Mouse (Mus musculus) heart, embryonic 16.5 days (tissue): ENCODE data around the gene Dync1h1. TPM values are rescaled to one million over a fixed set of nuclear protein-coding genes. Genes with fewer than 3 reads are reported as not detected.

ENCODE experiments used
- ATAC-seq: fragments of 200-750 bp; cut with Nextera tagmentation; replicated peaks from 2 replicates; pipeline ENCODE4 v1.8.0; 2017; ENCODE audit warnings: moderate number of reproducible peaks; ENCODE audit not compliant: insufficient read depth, low FRiP score; ENCODE audit errors: extremely low read depth
- H3K27ac ChIP-seq: fragments of 300-500 bp; sonication (generic); 2 replicates; pipeline ENCODE4 v1.5.1; 2014; ENCODE audit warnings: mild to moderate bottlenecking, low read length, control low read depth, moderate library complexity
- H3K27me3 ChIP-seq: fragments of 300-500 bp; sonication (generic); 2 replicates; pipeline ENCODE4 v1.6.1; 2014; ENCODE audit warnings: low read length, mixed read lengths; ENCODE audit not compliant: control insufficient read depth, insufficient read depth
- H3K36me3 ChIP-seq: fragments of 300-500 bp; sonication (generic); 2 replicates; pipeline ENCODE4 v1.6.1; 2014; ENCODE audit not compliant: control insufficient read depth, insufficient read depth
- H3K4me1 ChIP-seq: fragments of 300-500 bp; sonication (generic); 2 replicates; pipeline ENCODE4 v1.6.1; 2014; ENCODE audit warnings: low read length, mixed read lengths; ENCODE audit not compliant: control insufficient read depth, insufficient read depth
- H3K4me2 ChIP-seq: fragments of 300-500 bp; sonication (generic); 2 replicates; pipeline ENCODE4 v1.6.1; 2014; ENCODE audit warnings: low read depth, mild to moderate bottlenecking, control low read depth, low read length
- H3K4me3 ChIP-seq: fragments of 300-500 bp; sonication (generic); 2 replicates; pipeline ENCODE4 v1.5.1; 2014; ENCODE audit warnings: mild to moderate bottlenecking, control low read depth, low read length
- H3K9ac ChIP-seq: fragments of 300-500 bp; sonication (generic); 2 replicates; pipeline ENCODE4 v1.6.1; 2014; ENCODE audit warnings: low read length, control low read depth
- H3K9me3 ChIP-seq: fragments of 300-500 bp; sonication (generic); replicated peaks from 2 replicates; pipeline ENCODE4 v1.6.1; 2016; ENCODE audit warnings: low read length; ENCODE audit not compliant: control insufficient read depth
- WGBS: fragments of 180-500 bp; shearing (Covaris S2); extraction: QIAGEN DNeasy Blood & Tissue Kit; methylation state at CpG from one replicate; pipeline ENCODE4 v1.1.7; 2014; 5-methylcytosine and 5-hydroxymethylcytosine counted together
- polyA plus RNA-seq: library from polyadenylated mRNA; unstranded; fragments of >200 nt; fragmentation: Nextera tagmentation; extraction: Ambion mirVana; gene quantifications from 2 replicates; pipeline ENCODE4 v1.2.1, GENCODE M21; 2015

Gene Dync1h1
- 40.6 and 42.1 TPM in 2 replicates for polyA plus RNA-seq

- Histone ChIP-seq H3K4me2 (peak within 1 kb of the TSS; percentile 91), H3K9me3 (no peaks in the 10 kb centered on the region), H3K4me1 (peaks cover 20% of the 10 kb centered on the region), H3K4me3 (peak within 1 kb of the TSS; percentile 88), H3K9ac (peak within 1 kb of the TSS; percentile 93), H3K36me3 (no peaks in the 10 kb centered on the region), H3K27me3 (no peaks in the 10 kb centered on the region), H3K27ac (peak within 1 kb of the TSS; percentile 97)
- ATAC-seq: peak; percentile 93
- under 1% methylated on average over 96 of the region's 105 CpGs for WGBS
Measured at GRCm38 (mm10) chr12:110601241-110602218, at the start of gene Dync1h1. TSS of gene Dync1h1 (plus strand) at chr12:110601452.

GRCm38 (mm10) chr12:110552113-110552512 lies 49.1 kb upstream of the Dync1h1 start:
- H3K4me1 ChIP-seq: no peaks in the 10 kb centered on the region
- WGBS: 57% methylated on average over 13 of the region's 13 CpGs
- H3K36me3 ChIP-seq: peaks cover 49% of the 10 kb centered on the region
- ATAC-seq: no peak
- H3K4me2 ChIP-seq: no peak overlapping the region
- no peak overlapping the region for H3K4me3 ChIP-seq
- no peak overlapping the region for H3K9ac ChIP-seq
- H3K27ac ChIP-seq: no peak overlapping the region
- no peaks in the 10 kb centered on the region for H3K9me3 ChIP-seq
- H3K27me3 ChIP-seq: no peaks in the 10 kb centered on the region

- 93% methylated on average over 5 of the region's 5 CpGs for WGBS
- H3K4me1 ChIP-seq: no peaks in the 10 kb centered on the region
- no peak overlapping the region for H3K9ac ChIP-seq
- peaks cover 59% of the 10 kb centered on the region for H3K36me3 ChIP-seq
- no peak for ATAC-seq
- no peak overlapping the region for H3K4me2 ChIP-seq
- no peak overlapping the region for H3K4me3 ChIP-seq
- no peak overlapping the region for H3K27ac ChIP-seq
- H3K27me3 ChIP-seq: no peaks in the 10 kb centered on the region
- H3K9me3 ChIP-seq: no peaks in the 10 kb centered on the region
Measured at GRCm38 (mm10) chr12:110553362-110553761, 47.9 kb upstream of the Dync1h1 start.

GRCm38 (mm10) chr12:110555536-110556240 lies 45.6 kb upstream of the Dync1h1 start:
- WGBS: 88% methylated on average over 21 of the region's 21 CpGs
- ATAC-seq: no peak
- Histone ChIP-seq H3K9ac (no peak overlapping the region), H3K4me3 (no peak overlapping the region), H3K27me3 (no peaks in the 10 kb centered on the region), H3K27ac (no peak overlapping the region), H3K4me1 (no peaks in the 10 kb centered on the region), H3K36me3 (peaks cover 74% of the 10 kb centered on the region), H3K4me2 (no peak overlapping the region), H3K9me3 (no peaks in the 10 kb centered on the region)

GRCm38 (mm10) chr12:110556861-110557628 lies 44.2 kb upstream of the Dync1h1 start:
- Histone ChIP-seq H3K36me3 (peaks cover 83% of the 10 kb centered on the region), H3K4me3 (no peak overlapping the region), H3K27ac (no peak overlapping the region), H3K27me3 (no peaks in the 10 kb centered on the region), H3K9me3 (no peaks in the 10 kb centered on the region), H3K4me2 (no peak overlapping the region), H3K9ac (no peak overlapping the region), H3K4me1 (no peaks in the 10 kb centered on the region)
- ATAC-seq: no peak
- 88% methylated on average over 18 of the region's 18 CpGs for WGBS

- H3K4me2 ChIP-seq: no peak overlapping the region
- ATAC-seq: no peak
- H3K27me3 ChIP-seq: no peaks in the 10 kb centered on the region
- WGBS: 93% methylated on average over 7 of the region's 7 CpGs
- no peaks in the 10 kb centered on the region for H3K4me1 ChIP-seq
- H3K27ac ChIP-seq: no peak overlapping the region
- H3K4me3 ChIP-seq: no peak overlapping the region
- H3K9me3 ChIP-seq: no peaks in the 10 kb centered on the region
- peaks cover 83% of the 10 kb centered on the region for H3K36me3 ChIP-seq
- H3K9ac ChIP-seq: no peak overlapping the region
Measured at GRCm38 (mm10) chr12:110558175-110558574, 43.1 kb upstream of the Dync1h1 start.

- Histone ChIP-seq H3K4me3 (no peak overlapping the region), H3K36me3 (peaks cover 66% of the 10 kb centered on the region), H3K9ac (no peak overlapping the region), H3K27ac (no peak overlapping the region), H3K9me3 (no peaks in the 10 kb centered on the region), H3K4me1 (no peaks in the 10 kb centered on the region), H3K4me2 (no peak overlapping the region), H3K27me3 (no peaks in the 10 kb centered on the region)
- no peak for ATAC-seq
- 74% methylated on average over 11 of the region's 11 CpGs for WGBS
Measured at GRCm38 (mm10) chr12:110563383-110563782, 37.9 kb upstream of the Dync1h1 start.

- Histone ChIP-seq H3K36me3 (peaks cover 57% of the 10 kb centered on the region), H3K9ac (no peak overlapping the region), H3K27me3 (no peaks in the 10 kb centered on the region), H3K4me1 (no peaks in the 10 kb centered on the region), H3K27ac (no peak overlapping the region), H3K9me3 (no peaks in the 10 kb centered on the region), H3K4me2 (no peak overlapping the region), H3K4me3 (no peak overlapping the region)
- 90% methylated on average over 11 of the region's 11 CpGs for WGBS
- ATAC-seq: no peak
Measured at GRCm38 (mm10) chr12:110564848-110565247, 36.4 kb upstream of the Dync1h1 start.
